Mouse (Mus musculus) CD8-positive naive resting alpha-beta T cell, adult 2 months (primary cell): ENCODE data around the gene Hcfc2.

ENCODE experiments used
- DNase-seq, 2 experiments: peaks; one replicate each; pipeline ENCODE4 v3.0.0; 2022; ENCODE audit warnings: low read depth in 2 of 2, low spot score in 2 of 2

Gene Hcfc2

GRCm38 (mm10) chr10:82699296-82699941, 3.5 kb downstream of the Hcfc2 start:
- DNase-seq = peak in 1 of 2 experiments; percentile 30

GRCm38 (mm10) chr10:82741354-82741753, 45.4 kb downstream of the Hcfc2 start:
- DNase-seq = no peak

- DNase-seq = no peak
Observed at GRCm38 (mm10) chr10:82741876-82742275, 45.9 kb downstream of the Hcfc2 start.

- DNase-seq = no peak
Observed at GRCm38 (mm10) chr10:82742578-82742977, 46.6 kb downstream of the Hcfc2 start.

GRCm38 (mm10) chr10:82744296-82744695, 48.3 kb downstream of the Hcfc2 start:
- no peak for DNase-seq

DNA sequence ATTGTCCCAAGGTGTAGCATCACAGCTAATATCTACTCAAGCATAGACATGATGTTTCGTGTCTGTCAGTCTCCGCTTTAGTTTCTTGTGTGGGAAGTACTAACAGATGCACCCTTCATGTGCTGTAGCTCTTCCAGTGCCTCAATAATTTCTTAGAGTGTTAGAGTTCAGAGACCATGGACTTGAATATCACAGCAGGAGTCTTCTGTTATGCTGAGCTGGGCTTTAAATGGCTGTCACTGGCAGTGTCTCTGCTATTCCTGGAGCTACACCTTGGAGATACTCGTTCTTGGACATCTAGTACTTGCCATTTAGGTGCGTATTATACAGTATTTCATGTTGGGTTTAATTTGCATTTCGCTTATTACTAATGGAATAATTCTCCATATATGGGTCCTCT, 49.3 kb downstream of the Hcfc2 start:
- no peak for DNase-seq

DNA sequence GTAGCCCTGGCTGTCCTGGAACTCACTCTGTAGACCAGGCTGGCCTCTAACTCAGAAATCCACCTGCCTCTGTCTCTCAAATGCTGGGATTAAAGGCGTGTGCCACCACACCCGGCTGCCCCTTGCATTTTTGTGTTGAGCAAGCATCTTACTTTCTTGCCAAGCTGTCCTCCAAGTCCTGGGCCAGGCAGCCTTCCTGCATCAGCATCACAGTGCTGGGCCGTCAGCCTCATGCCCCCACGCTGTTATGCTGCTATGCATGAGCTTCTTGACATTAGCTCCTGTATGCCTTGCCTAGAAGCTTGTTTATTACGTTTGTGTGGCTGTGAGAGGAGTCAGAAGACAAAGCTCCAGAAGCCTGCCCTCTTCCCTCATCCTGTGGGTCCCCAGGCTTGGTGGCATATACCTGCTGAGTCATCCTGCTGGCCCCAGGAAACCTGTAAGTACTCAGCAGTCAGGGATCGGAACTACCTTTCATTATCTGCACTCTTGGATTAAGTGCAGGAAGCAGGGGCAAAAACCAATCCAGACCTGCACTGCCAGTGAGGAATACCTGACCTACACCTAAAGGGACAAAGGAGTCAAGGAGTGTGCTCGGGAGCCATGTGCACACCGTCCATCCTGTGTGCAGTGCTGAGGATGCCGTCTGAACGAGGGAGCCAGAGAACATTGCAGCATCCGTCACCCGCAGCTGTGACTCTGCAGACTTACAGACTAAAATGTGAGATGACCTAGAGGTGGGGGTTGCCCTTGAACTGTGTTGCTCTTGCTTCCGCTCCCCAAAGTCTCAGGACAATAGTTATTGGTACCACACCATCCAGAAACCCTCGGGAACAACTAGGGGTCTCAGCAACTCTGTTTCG, 51.3 kb downstream of the Hcfc2 start:
- no peak for DNase-seq

- no peak for DNase-seq
Observed at GRCm38 (mm10) chr10:82750778-82751177, 54.8 kb downstream of the Hcfc2 start.

- no peak for DNase-seq
Observed at GRCm38 (mm10) chr10:82752921-82753320, 57.0 kb downstream of the Hcfc2 start.

GRCm38 (mm10) chr10:82754642-82755041, 58.7 kb downstream of the Hcfc2 start:
- no peak for DNase-seq

DNA sequence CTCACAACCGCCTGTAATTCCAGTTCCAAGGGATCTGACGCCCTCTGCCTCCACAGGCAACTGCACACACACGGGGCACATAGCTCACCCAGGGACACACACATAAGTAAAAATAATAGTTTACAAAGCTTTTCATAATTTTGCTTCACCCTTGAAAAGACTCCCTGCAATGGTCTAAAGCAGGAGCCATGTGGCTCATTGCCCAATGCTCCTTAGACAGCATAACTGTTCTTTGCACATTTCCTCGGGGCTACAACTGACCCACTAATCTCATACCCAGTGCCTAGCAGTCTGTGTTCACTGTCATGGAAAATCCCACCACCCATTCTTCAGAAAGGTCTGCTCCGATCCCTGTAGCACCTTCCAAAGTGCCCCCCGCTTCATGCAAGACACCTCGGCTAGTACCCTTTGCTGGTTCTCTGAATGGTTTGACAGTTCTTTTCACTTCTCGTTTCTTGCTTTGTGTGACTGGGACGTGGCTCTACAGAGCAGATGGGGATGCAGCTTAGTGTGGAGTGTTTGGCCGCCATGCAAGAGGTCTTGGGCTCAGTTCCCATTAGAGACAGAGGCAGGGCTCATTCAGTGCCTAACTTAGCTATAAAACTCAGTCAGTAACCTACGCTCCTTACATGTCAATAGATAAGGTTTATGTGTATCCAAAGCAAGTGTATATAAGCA, 59.4 kb downstream of the Hcfc2 start:
- DNase-seq = no peak

DNA sequence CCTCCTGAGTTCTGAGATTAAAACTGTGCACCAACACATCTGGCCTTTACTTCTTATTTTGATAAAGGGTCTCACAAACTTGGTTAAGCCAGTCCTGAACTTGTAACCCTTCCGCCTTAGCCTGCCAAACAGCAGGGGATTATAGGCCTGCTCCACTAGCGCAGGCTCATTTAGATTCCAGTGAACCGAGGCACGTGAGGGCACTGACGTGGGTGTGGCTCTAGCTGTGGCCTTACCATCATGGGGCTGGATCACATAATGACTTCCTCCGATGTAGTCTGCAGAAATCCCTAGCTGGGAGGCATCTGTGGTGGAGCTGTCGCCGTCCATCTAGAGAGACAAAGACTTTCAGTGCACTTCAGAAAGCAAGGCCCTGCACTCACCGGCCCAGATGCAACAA, 60.5 kb downstream of the Hcfc2 start:
- DNase-seq = no peak

GRCm38 (mm10) chr10:82757341-82757740, 61.4 kb downstream of the Hcfc2 start:
- DNase-seq = no peak

GRCm38 (mm10) chr10:82758368-82758767, 62.4 kb downstream of the Hcfc2 start:
- no peak for DNase-seq

GRCm38 (mm10) chr10:82758878-82759277, 62.9 kb downstream of the Hcfc2 start:
- DNase-seq = no peak

GRCm38 (mm10) chr10:82759706-82760105, 63.7 kb downstream of the Hcfc2 start:
- no peak for DNase-seq

DNA sequence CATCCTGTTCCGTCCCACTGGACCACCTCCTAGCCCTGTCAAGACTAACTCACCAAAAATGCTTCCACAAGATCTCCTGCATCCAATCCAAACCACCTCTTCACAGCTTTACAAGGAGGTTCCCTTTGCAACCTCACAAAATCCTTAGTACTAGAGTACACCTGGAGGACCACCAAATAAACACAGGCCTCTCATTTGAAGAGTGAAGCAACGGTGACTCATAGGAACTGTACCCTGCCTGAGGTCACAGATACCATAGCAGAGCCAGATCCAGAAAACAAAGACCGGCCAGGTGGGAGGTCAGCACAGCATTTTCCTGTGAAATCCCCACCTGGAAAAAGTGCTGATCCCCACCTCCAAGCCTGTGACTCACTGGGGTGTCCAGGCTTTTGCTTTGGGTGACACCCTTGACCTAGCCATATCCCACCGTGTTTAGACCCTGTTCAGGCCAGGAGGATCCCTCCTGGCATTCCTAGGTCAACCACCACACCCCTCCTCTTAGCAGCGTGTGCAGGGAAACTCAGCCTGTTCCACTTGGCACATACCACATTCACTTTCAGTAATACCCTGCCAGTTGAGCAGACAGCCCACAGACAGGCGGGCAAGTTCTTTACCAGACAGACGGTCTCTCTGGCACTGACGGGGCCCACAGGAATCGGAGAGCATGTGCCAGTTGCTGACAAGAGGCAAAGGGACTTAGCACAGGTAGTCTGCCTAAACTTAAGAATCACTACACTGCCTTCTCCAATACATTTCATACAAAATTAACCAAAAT, 65.3 kb downstream of the Hcfc2 start:
- no peak for DNase-seq

DNA sequence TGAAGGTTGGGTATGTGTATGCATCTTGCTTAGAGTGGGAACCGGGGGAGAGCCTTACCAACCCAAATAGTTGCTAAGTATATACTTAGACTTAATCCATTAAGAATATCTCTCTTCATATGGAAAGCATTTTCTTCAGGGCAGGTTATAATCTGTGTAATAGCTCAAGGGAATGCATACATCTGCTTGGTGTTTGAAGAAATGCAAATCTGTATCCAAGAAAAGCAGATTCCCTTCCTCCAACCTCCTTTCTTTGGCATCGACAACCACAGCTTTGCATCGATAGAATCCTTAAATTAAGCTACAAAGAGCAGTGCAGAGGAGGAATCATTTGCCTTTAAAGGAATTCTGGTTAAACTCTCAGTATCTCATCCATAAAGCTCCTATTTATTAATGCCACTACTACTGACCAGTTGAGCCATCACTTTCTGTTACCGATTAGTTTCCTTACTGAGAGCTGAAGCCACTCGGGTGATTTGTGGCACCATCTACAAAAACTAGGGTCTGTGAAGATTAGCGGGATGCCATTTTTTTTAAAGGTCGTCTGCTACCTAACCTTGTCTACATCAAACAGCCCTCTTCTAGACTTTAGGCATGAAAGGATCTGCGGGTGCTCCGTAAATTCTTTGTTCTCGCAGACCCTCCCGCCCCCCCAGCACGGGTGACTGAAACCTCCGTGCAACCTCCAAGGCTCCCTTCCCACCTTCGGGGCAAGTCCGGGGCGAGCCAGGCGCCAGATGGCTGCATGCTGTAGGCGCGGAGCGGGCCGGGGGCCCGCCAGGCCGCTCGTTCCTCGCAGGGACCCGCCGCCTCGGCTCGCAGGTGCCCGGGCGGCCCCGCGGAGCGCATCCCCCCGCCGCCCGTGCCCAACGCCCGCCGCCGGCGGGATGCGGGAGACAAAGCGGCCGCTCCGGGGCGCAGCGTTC, 67.1 kb downstream of the Hcfc2 start:
- peak; percentile 18 to 32 for DNase-seq

DNA sequence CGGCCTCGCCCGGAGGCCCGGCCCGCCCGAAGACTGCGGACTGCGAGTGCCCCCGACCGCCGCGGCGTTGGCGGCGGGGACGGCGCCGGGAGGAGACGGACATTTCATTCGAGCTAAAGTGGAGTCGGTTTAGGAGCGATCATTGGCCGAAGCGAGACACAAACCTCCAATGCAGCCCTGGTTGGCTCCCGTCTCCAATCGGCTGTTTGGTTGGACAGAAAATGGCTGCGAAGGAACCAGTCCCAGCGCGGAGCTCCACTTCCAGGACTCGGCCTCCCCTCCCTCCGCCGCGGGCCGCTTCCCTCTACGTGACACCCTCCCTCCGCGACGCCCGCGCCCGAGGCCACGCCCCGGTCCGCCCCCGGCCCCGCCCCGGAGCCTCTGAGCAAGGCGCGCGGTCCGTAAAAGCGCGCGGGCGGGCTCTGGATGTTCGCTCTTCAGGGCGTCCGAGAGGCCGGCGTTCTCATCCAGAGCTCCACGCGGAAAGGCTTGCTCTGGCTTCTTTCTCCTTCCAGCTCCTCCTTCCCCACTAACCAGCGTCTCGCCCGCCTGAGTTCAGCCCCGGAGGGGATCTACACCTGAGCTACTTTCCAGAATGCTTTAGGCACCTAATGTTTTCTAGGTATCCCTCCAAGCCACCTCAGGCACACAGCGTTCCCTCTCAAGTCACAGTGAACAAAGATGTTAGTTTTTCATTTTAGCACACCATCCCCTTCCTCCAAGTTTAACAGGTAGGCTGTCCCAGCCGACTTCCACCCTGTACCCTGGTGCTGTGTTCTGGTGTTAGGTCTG, 68.1 kb downstream of the Hcfc2 start, which contains the start of gene Nfyb:
Gene Nfyb, minus strand, starts transcription at position 305 of the 792 bp plus-strand sequence.
- peak; percentile 96 for DNase-seq
